Mouse (Mus musculus): ENCODE results near the gene Smarcb1. TPM values are rescaled to one million over a fixed set of nuclear protein-coding genes. Genes with fewer than 3 reads are reported as not detected.
A peak's percentile ranks its signal among the peaks of the same experiment; 100 is the strongest.

Smarcb1 gene
- total RNA-seq, 2 experiments from 2014 or later: 83.3 to 83.6 TPM

DNA sequence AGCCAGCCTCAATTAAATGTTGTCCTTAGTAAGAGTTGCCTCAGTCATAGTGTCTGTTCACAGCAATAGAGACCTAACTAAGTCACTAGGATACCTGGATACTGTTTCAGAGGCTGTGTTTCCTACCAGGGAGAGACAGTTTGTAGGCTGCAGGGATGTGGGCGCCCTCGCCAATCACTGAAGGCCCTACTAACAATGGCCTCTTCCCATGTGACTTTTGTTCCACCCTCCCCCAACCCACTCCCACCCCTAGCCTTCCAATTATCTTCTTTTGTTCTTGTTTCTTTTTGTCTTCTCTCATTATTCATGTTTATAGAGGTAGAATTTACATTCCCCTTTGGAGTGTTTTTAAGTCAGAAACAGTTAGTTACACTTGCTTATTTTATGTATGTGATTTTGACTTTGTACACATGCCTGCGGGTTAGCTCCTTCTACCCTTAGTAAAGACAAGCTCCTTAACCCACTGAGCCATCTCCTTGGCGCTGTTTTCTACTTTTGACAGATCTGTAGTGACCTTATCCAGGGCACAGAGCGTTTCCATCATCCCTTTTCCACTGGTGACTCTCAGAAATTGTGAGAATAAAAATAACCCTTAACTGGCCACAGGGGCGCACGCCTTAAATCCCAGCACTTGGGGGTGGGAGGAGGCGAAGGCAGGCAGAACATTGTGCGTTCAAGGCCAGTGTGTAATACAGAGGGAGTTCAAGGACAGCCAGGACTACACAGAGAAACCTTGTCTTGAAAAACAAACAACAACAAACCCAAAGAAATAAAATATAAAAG lies 19.8 kb upstream of the Smarcb1 start:
- Histone ChIP-seq H3K27ac (no peak overlapping the region), H3K4me3 (no peak overlapping the region)
- TF ChIP-seq CTCF (conservative IDR thresholded peaks at IDR 0.05): no peak
- DNase-seq (ENCODE audit: low spot score in 2 of 2): no peak

DNA sequence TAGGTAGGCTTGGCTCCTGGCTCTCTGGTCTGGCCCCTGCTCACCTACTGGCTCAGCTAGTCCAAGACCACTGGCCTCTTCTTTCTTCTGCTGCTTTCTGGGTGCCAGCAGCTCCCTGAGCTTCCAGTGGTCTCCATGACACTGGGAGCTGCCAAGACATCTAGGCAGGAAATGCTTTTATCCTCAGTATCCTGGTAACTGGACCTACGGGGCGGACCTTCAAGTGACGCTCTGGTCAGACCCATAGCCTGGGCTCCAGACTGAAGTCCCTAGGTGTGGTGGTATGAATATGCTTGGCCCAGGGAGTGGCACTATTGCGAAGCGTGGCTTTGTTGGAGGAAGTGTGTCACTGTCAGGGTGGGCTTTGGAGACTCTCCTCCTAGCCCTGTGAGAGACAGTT lies 19.1 kb upstream of the Smarcb1 start, which contains the start of gene Gm867:
TSS of gene Gm867 (minus strand) at position 153 of the 400 bp plus-strand sequence.
- Histone ChIP-seq H3K27ac (no peak within 1 kb of the TSS), H3K4me3 (no peak within 1 kb of the TSS)
- DNase-seq (ENCODE audit: low spot score in 2 of 2): no peak
- TF ChIP-seq CTCF (conservative IDR thresholded peaks at IDR 0.05): no peak

DNA sequence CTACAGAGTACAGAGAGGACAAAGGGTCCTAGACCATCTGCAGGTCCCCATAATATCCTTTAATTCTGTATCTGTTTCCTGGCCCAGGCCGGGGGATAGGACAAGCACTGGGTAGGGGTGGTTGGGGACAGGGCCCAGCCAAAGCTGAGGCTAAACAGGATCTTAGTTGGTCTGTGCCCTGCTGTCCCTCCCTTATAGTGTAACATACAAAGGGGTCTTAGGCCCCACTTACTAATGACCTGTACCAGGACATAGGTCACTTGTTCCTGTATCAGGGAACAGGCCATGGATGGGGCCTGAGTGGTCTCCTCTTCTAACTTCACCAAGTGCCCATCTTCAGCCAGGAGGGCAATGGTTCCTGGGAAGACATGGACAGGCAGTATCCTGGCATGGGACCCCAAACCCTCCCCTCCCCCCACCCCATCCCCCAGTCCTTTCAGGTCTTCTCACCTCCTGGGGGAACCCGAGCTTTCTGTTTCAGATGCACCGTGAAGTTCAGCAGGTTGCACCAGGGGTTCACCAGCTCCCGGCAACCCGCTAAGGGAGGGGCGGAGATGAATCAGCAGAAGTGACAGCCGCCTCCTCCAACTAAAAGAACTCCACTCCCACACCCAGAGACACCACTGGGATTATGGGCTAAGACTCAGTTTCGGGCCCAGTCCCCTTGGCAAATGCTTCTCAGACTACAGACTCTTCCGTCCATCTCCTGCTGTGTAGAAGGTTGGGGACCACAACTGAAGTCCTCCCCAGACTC lies 18.2 kb upstream of the Smarcb1 start:
- TF ChIP-seq CTCF (conservative IDR thresholded peaks at IDR 0.05): no peak
- DNase-seq (ENCODE audit: low spot score in 2 of 2): peak in 1 of 2 experiments; percentile 43
- no peak overlapping the region for H3K4me3 ChIP-seq
- no peak overlapping the region for H3K27ac ChIP-seq

DNA sequence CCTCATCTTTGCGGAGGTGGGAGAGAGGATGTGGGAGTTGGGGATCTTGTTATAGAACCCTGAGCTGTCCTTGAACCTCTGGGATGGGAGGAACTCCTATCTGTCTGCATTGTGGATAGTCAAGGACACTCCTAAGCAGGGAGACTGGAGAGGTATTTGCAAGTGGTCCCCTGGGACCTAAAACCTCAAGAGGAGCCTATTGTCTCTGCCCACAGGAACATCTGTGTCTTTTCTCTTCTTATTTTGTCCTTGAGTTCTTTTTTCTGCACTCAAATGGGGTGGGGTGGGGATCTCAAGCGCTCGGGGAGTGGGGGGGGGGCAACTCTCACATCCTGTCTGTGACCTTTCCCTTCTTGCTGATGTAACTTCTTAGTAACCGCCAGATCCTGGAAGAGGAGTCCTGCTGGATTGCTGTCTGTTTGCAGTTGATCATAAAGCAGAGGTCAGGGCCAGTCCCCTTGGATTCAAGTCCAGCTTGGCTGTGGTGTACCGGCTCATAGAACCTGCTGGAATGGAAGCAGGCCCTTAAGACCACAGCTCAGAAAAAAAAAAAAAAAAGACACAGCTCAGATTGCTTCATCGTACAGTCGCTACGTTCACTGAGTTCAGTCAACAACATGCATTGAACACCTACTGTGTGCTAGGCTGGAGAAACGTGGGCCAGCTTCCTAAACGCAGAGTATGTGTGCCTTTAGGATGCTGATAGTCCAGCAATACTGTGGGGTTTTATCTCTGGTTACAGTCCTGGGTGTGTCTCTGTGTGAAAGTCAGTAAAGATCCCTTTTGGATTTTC lies 16.6 kb upstream of the Smarcb1 start:
- H3K27ac ChIP-seq: no peak overlapping the region
- TF ChIP-seq CTCF (conservative IDR thresholded peaks at IDR 0.05): no peak
- H3K4me3 ChIP-seq: no peak overlapping the region
- DNase-seq (ENCODE audit: low spot score in 2 of 2): no peak

DNA sequence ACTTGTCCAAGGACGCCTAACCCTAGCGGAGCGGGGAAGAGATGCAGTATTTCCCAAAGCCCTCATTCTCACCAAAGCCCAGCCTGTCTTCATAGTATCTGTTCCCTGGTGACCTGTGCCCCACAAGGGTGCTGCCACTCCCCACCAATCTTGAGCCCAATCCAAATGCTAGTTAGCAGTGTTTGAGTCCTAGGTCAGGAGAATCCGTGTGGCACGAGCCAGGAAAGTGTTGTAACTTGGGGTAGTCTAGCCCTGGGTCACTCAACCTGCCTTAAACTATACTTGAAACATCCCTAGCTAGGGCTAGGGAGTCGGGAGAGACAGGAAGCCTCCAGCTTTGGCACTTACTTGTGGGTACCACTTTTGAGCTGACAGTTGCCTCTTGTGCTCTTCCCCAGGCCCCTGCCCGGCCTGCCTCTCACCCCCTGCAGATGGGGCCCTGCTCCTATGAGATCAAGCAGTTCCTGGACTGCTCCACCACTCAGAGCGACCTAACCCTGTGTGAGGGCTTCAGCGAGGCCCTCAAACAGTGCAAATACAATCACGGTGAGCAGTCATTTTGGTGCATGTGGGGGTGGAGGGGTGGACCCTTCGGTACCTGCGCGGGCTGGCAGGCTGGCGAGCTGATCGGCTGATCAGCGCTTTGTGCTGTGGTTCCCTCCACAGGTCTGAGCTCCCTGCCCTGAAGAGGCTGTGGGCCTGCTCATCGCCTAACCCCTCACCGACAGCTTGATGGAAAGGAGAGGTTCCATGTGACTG lies 15.7 kb upstream of the Smarcb1 start:
- peak overlapping the region; percentile 84 for H3K4me3 ChIP-seq
- H3K27ac ChIP-seq: peak overlapping the region; percentile 89; the same call in 1 of the 2 replicates
- no peak for DNase-seq (ENCODE audit: low spot score in 2 of 2)
- no peak for TF ChIP-seq CTCF (conservative IDR thresholded peaks at IDR 0.05)

DNA sequence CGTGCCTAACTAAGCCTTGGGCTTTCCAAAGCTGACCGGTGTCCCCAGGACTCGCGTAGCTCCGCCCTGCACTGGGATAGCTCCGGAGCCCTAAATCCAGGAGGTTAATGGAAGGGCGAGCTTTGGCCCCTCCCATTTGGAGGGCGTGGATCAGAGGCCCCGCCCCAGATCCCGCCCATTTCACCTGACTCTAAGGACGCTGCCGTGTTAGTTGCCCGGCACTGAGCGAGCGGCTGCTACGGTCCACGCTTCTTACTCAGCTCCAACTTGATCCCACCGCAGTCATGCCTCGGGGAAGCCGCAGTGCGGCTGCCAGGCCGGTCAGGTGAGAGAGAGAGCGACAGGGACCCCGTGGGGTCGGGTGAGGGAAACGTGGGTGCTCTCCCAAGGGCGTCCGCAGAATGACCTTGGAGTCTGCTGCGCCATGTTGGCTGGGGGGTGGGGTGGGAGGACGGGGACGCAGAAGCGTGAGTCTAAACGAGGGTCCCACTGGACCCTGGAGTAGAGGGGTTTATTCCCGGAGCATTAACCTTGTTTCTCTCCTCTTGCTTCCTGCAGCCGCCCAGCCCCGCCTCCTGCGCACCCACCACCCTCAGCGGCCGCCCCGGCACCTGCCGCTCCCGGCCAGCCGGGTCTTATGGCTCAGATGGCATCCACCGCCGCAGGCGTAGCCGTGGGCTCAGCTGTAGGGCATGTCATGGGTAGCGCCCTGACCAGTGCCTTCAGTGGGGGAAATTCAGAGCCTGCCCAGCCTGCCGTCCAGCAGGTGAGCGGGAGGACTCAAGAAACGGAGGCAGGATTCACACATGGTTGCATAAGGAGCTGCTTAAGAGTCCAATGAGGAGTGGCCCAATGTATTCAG lies 14.5 kb upstream of the Smarcb1 start, which contains the start of gene Mmp11:
TSS of gene Mmp11 (minus strand) at position 817 of the 862 bp plus-strand sequence.
- peak within 1 kb of the TSS; percentile 84 for H3K4me3 ChIP-seq
- peak within 1 kb of the TSS; percentile 89 for H3K27ac ChIP-seq
- peak; percentile 67 to 78 for DNase-seq (ENCODE audit: low spot score in 2 of 2)
- no peak for TF ChIP-seq CTCF (conservative IDR thresholded peaks at IDR 0.05)

DNA sequence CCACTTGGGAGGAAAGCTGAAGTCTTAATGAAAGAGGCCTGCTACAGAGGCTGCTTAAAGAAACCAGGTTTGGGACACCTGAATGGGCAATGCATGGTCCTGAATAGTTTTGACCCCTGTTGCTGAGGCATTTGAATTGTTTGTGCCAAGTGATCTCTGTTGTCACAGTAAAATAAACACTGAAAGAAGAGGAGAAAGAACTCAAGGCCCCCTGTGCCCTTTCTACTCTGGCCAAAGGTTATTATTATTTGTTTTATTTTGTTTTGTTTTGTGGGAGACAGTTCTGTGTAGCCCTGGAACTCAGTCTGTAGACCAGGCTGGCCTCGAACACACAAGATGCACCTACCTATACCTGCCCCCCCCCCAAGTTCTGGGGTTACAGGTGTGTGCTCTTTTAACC lies 13.6 kb upstream of the Smarcb1 start:
- Histone ChIP-seq H3K27ac (no peak overlapping the region; the same call in 1 of the 2 replicates), H3K4me3 (peak overlapping the region; percentile 84; the same call in 1 of the 2 replicates)
- TF ChIP-seq CTCF (conservative IDR thresholded peaks at IDR 0.05): no peak
- no peak for DNase-seq (ENCODE audit: low spot score in 2 of 2)

DNA sequence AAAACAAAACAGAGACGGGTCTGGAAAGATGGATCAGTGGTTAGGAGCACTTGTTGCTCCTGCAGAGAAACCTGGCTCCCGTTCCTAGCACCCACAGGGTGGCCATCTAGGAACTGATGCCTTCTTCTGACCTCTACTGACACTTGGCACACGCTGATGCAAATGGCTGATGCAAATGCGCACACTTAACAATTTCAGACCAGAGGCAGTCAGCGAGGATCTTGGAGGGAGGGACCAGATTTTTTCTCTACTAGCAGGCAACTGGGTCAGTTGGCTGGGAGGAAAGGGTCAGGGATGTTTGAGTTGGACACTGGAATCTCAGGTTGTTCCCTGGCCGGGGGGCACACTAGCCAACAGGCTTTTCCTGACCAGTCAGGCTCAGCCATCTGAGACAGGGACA lies 11.5 kb upstream of the Smarcb1 start, which contains the start of gene Chchd10:
TSS of gene Chchd10 (plus strand) at position 240 of the 400 bp plus-strand sequence.
- no peak for DNase-seq (ENCODE audit: low spot score in 2 of 2)
- TF ChIP-seq CTCF (conservative IDR thresholded peaks at IDR 0.05): no peak
- peak within 1 kb of the TSS; percentile 58 for H3K27ac ChIP-seq
- H3K4me3 ChIP-seq: peak within 1 kb of the TSS; percentile 64

DNA sequence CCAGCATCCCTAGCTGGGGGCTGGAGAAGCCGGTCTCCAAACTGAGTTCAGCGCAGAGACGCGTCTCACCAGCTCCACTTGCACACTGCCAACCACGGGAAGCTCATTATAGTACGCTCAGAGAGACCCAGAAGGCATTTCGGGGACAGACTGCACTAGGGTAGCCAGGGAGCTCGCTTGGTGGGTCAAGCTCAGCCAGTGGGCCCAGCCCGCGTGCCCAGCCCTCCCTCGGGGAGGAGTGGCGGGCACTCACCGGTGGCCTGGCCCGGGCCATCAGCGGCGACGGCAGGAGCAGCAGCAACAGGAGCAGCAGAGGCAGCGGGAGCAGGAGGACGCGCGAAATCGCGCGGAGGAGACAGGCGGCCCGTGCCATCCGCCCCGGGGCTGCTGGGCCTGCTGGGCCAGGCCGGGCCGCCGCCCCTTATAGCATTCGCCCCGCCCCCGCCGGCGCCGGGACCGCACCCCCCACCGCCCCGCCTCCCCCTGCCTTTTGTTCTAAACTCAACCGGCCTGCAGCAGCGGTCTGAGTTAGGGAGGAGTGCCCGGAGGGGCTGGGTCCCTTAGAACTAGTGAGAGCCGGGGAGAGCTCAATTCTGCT lies 10.8 kb upstream of the Smarcb1 start:
- DNase-seq (ENCODE audit: low spot score in 2 of 2): peak in 1 of 2 experiments; percentile 34
- TF ChIP-seq CTCF (conservative IDR thresholded peaks at IDR 0.05): no peak
- peak overlapping the region; percentile 58 for H3K27ac ChIP-seq
- H3K4me3 ChIP-seq: peak overlapping the region; percentile 64

DNA sequence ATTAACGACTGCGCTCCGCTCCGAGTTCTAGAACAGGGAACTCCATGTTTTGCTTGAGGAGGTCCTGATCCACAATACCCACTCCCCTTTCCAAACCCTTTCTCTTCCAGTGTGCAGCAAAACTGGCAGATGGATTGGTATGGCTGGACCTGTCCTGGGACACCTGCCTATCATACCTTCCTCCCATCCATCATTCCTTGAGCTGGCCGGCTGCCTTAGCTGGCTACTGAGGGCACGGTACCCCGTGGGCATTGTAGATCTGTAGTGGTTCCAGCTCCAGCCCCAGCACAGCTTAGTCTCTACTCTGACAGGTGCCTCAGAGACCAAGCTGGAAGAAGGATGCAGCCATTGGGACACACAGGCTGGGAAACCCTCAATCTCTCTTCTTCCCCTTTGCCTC lies 9.9 kb upstream of the Smarcb1 start:
- H3K27ac ChIP-seq: no peak overlapping the region
- DNase-seq (ENCODE audit: low spot score in 2 of 2): no peak
- TF ChIP-seq CTCF (conservative IDR thresholded peaks at IDR 0.05): no peak
- H3K4me3 ChIP-seq: no peak overlapping the region

DNA sequence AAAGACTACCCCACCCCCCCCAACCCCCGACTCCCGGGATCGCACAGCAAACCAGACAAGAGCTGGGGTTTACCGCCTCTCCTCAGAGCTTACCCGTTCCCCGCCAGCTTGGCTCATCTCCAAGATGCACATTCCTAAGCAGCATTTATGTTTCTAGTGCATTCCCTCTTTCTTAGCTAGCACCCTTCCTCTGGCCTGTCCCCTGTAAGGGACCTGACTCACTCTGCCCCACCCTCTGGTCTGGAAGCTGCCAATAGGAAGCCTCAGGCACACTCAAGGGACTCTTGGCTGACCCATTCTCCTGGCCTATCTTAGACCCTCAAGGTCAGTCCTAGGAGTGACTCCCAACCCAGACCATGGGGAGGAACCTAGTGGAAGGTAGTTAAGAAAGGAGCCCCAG lies 8.9 kb upstream of the Smarcb1 start:
- no peak for TF ChIP-seq CTCF (conservative IDR thresholded peaks at IDR 0.05)
- no peak for DNase-seq (ENCODE audit: low spot score in 2 of 2)
- H3K27ac ChIP-seq: no peak overlapping the region
- no peak overlapping the region for H3K4me3 ChIP-seq
